ENCODE assay signal across 30 mouse cellular contexts in genomic region chr4:40861131-40861530, GRCm38 (mm10). TPM values are rescaled to one million over a fixed set of nuclear protein-coding genes. Genes with fewer than 3 reads are reported as not detected.
DNase-seq lines count a peak whose midpoint lies in the region; ATAC-seq and TF ChIP-seq lines count a peak whose summit lies in the region.
"Had no signal": no experiment of that assay in that cellular context is flagged by ENCODE, and none has a peak within 500 bp of the region (broad histone marks: within the 10 kb centered on the region; RNA-seq: fewer than 3 reads in every experiment).

No protein-coding gene starts in this region.

- ATAC-seq in intestine, postnatal 0 days = no peak
- no peak for ATAC-seq in intestine, embryonic 16.5 days
- no peak for ATAC-seq in midbrain, embryonic 13.5 days
- ATAC-seq: CD4-positive, CD25-positive, alpha-beta regulatory T cell, adult 4 months; forebrain, embryonic 14.5 days; forebrain, embryonic 16.5 days had no signal

- no peak overlapping the region for H3K4me2 ChIP-seq in intestine, postnatal 0 days (replicated peaks; ENCODE audit: low read depth)
- no peak overlapping the region for H3K4me2 ChIP-seq in intestine, embryonic 16.5 days (ENCODE audit: low read depth, low read length)
- no peak overlapping the region for H3K4me2 ChIP-seq in midbrain, embryonic 13.5 days (replicated peaks)
- H3K4me2 ChIP-seq: embryonic facial prominence, embryonic 13.5 days; embryonic facial prominence, embryonic 15.5 days; forebrain, embryonic 12.5 days had no signal

- H3K4me1 ChIP-seq in intestine, postnatal 0 days (replicated peaks; ENCODE audit: control insufficient read depth, insufficient read depth, low read length) = no peaks in the 10 kb centered on the region
- H3K4me1 ChIP-seq in intestine, embryonic 16.5 days (ENCODE audit: control insufficient read depth, insufficient read depth, low read length) = no peaks in the 10 kb centered on the region
- peaks cover 47% of the 10 kb centered on the region for H3K4me1 ChIP-seq in E14TG2a.4 (replicated peaks; ENCODE audit: low read depth, low read length)
- peaks cover 0 to 3% of the 10 kb centered on the region in 2 experiments; a peak in 1 of 4 replicates for H3K4me1 ChIP-seq in ES-E14 (ENCODE audit: control insufficient read depth in 2 of 2, insufficient read depth in 2 of 2, low read length in 2 of 2, poor library complexity in 1 of 2)
- no peaks in the 10 kb centered on the region for H3K4me1 ChIP-seq in midbrain, embryonic 13.5 days (replicated peaks)
- H3K4me1 ChIP-seq: embryonic facial prominence, embryonic 13.5 days; embryonic facial prominence, embryonic 15.5 days; forebrain, embryonic 10.5 days; forebrain, embryonic 12.5 days had no signal

- no peak overlapping the region for H3K9ac ChIP-seq in intestine, postnatal 0 days (ENCODE audit: low read depth, low read length)
- H3K9ac ChIP-seq in intestine, embryonic 16.5 days (ENCODE audit: low read depth, low read length) = no peak overlapping the region
- H3K9ac ChIP-seq in ES-E14 (ENCODE audit: insufficient read depth, low read depth, low read length, poor library complexity, severe bottlenecking) = 0 out of 2 replicates have a peak overlapping the region, but pooled peaks have one; percentile 10
- H3K9ac ChIP-seq in midbrain, embryonic 13.5 days (replicated peaks) = no peak overlapping the region
- H3K9ac ChIP-seq: embryonic facial prominence, embryonic 13.5 days; embryonic facial prominence, embryonic 15.5 days; forebrain, embryonic 12.5 days had no signal

- no peak overlapping the region for H3K27ac ChIP-seq in intestine, postnatal 0 days (ENCODE audit: low read depth, low read length)
- no peak overlapping the region for H3K27ac ChIP-seq in intestine, embryonic 16.5 days (ENCODE audit: low read length)
- H3K27ac ChIP-seq in ES-E14 (ENCODE audit: insufficient read depth, low read depth, low read length, poor library complexity, severe bottlenecking) = no peak overlapping the region
- no peak overlapping the region for H3K27ac ChIP-seq in midbrain, embryonic 13.5 days
- H3K27ac ChIP-seq: embryonic facial prominence, embryonic 13.5 days; embryonic facial prominence, embryonic 15.5 days; forebrain, embryonic 10.5 days; forebrain, embryonic 12.5 days had no signal

- whole genome bisulfite sequencing in intestine, postnatal 0 days = 57% methylated on average over 3 of the region's 3 CpGs
- WGBS in intestine, embryonic 16.5 days = 68% methylated on average over 3 of the region's 3 CpGs
- 80% methylated on average over 3 of the region's 3 CpGs for WGBS in midbrain, embryonic 13.5 days

- H3K4me3 ChIP-seq in intestine, postnatal 0 days (ENCODE audit: low read depth, low read length) = no peak overlapping the region
- no peak overlapping the region for H3K4me3 ChIP-seq in intestine, embryonic 16.5 days (ENCODE audit: low read length)
- H3K4me3 ChIP-seq in E14TG2a.4 (replicated peaks; ENCODE audit: low read length) (no peak overlapping the region), ES-E14 (ENCODE audit: insufficient read depth in 1 of 2, low read depth in 1 of 2, low read length in 2 of 2, poor library complexity in 1 of 2, severe bottlenecking in 1 of 2) (no peak overlapping the region)
- H3K4me3 ChIP-seq in midbrain, embryonic 13.5 days (replicated peaks) = no peak overlapping the region
- H3K4me3 ChIP-seq: embryonic facial prominence, embryonic 13.5 days; embryonic facial prominence, embryonic 15.5 days; erythroblast, embryonic 14.5 days; forebrain, embryonic 10.5 days; forebrain, embryonic 12.5 days had no signal

- no peaks in the 10 kb centered on the region for H3K9me3 ChIP-seq in intestine, postnatal 0 days (ENCODE audit: control insufficient read depth)
- H3K9me3 ChIP-seq in intestine, embryonic 16.5 days (ENCODE audit: control insufficient read depth, low read length) = no peaks in the 10 kb centered on the region
- H3K9me3 ChIP-seq in E14TG2a.4 (ENCODE audit: low read length) (no peaks in the 10 kb centered on the region), ES-E14 (ENCODE audit: control insufficient read depth, insufficient read depth, low read depth, low read length) (no peaks in the 10 kb centered on the region)
- no peaks in the 10 kb centered on the region for H3K9me3 ChIP-seq in midbrain, embryonic 13.5 days
- H3K9me3 ChIP-seq: embryonic facial prominence, embryonic 13.5 days; embryonic facial prominence, embryonic 15.5 days; forebrain, embryonic 10.5 days; forebrain, embryonic 12.5 days had no signal

- no peak for DNase-seq in ES-E14 (ENCODE audit: low read depth, low spot score)
- DNase-seq in ZHBTc4 (ENCODE audit: low read depth, low spot score) = peak; percentile 96
- no peak for DNase-seq in spleen, adult 18-20 months
- no peak for DNase-seq in cerebellum, adult 8-10 months
- DNase-seq: adrenal gland, adult 2 months; adrenal gland, postnatal 10 days; adrenal gland, postnatal 25 days; B cell, adult 2 months; cerebellum, adult 11 months; cerebellum, adult 18-20 months; cerebellum, adult 9-10 months; cerebellum, postnatal 14 days; cerebellum, postnatal 36 days; embryo, embryonic 11 days had no signal

- in situ Hi-C loops in ES-E14 (cut with MboI; ENCODE audit: low sequenced_read_pairs in 2 of 2, unreplicated experiment in 2 of 2) = no loop called here

- peak; percentile 24; the same call in 1 of the 2 replicates for TF ChIP-seq CTCF in intestine, postnatal 0 days (IDR thresholded peaks at IDR 0.05; ENCODE audit: low read depth)
- TF ChIP-seq CTCF in E14TG2a.4 (conservative IDR thresholded peaks at IDR 0.05; ENCODE audit: low read length) = peak; percentile 57

- no peaks in the 10 kb centered on the region for H3K36me3 ChIP-seq in intestine, postnatal 0 days (ENCODE audit: control insufficient read depth, insufficient read depth)
- no peaks in the 10 kb centered on the region for H3K36me3 ChIP-seq in intestine, embryonic 16.5 days (ENCODE audit: control insufficient read depth, insufficient read depth, low read length)
- H3K36me3 ChIP-seq in E14TG2a.4 (ENCODE audit: insufficient read depth, low read length) (no peaks in the 10 kb centered on the region), ES-E14 (ENCODE audit: control insufficient read depth, insufficient read depth, low read length, poor library complexity, severe bottlenecking) (no peaks in the 10 kb centered on the region)
- no peaks in the 10 kb centered on the region for H3K36me3 ChIP-seq in midbrain, embryonic 13.5 days
- H3K36me3 ChIP-seq: embryonic facial prominence, embryonic 13.5 days; embryonic facial prominence, embryonic 15.5 days; forebrain, embryonic 10.5 days; forebrain, embryonic 12.5 days had no signal

- no peaks in the 10 kb centered on the region for H3K27me3 ChIP-seq in intestine, postnatal 0 days (replicated peaks; ENCODE audit: control insufficient read depth, insufficient read depth, low read length)
- no peaks in the 10 kb centered on the region for H3K27me3 ChIP-seq in intestine, embryonic 16.5 days (replicated peaks; ENCODE audit: control insufficient read depth, insufficient read depth, low read length)
- H3K27me3 ChIP-seq in E14TG2a.4 (ENCODE audit: insufficient read depth, low read length) = no peaks in the 10 kb centered on the region
- no peaks in the 10 kb centered on the region for H3K27me3 ChIP-seq in midbrain, embryonic 13.5 days
- H3K27me3 ChIP-seq: CH12.LX; embryonic facial prominence, embryonic 13.5 days; embryonic facial prominence, embryonic 15.5 days; forebrain, embryonic 12.5 days had no signal

TF ChIP-seq in ES-E14, 5 proteins besides CTCF, POLR2A, EP300 and RAD21:
- TF ChIP-seq MAFK (IDR thresholded peaks at IDR 0.05; ENCODE audit: insufficient read depth, low read depth, low read length) (no peak), ZNF384 (IDR thresholded peaks at IDR 0.05; ENCODE audit: low read depth, low read length) (no peak), CHD2 (IDR thresholded peaks at IDR 0.05; ENCODE audit: low read depth, low read length) (no peak), ZC3H11A (IDR thresholded peaks at IDR 0.05; ENCODE audit: borderline replicate concordance, low read depth, low read length) (peak; percentile 29; the same call in 1 of the 2 replicates)

RNA-seq across cellular contexts. Expression of gene B4galt1, which starts 7.3 kb away (rescaled TPM):
- polyA plus RNA-seq in intestine, postnatal 0 days (2015; fragmentation: Nextera tagmentation; extraction: Ambion mirVana) = 15.3 and 15.5 TPM in 2 replicates
- polyA plus RNA-seq in intestine, embryonic 16.5 days (2015; fragmentation: Nextera tagmentation; extraction: Ambion mirVana) = 26.6 and 27.3 TPM in 2 replicates
- 29.2 and 35.8 TPM in 2 replicates for total RNA-seq in ES-E14 (2012; rRNA removed)
- polyA plus RNA-seq in midbrain, embryonic 13.5 days (2015; fragmentation: Nextera tagmentation; extraction: Ambion mirVana) = 7.2 and 8.3 TPM in 2 replicates

RNA-seq across cellular contexts. Expression of gene Spink4, which starts 58.7 kb away (rescaled TPM):
- 419 and 610 TPM in 2 replicates for polyA plus RNA-seq in intestine, postnatal 0 days (2015; fragmentation: Nextera tagmentation; extraction: Ambion mirVana)
- polyA plus RNA-seq in intestine, embryonic 16.5 days (2015; fragmentation: Nextera tagmentation; extraction: Ambion mirVana) = 539 and 560 TPM in 2 replicates
- total RNA-seq in ES-E14 (2012; rRNA removed) = not detected in 2 replicates
- not detected in 2 replicates for polyA plus RNA-seq in midbrain, embryonic 13.5 days (2015; fragmentation: Nextera tagmentation; extraction: Ambion mirVana)
- total RNA-seq: CH12.LX; common myeloid progenitor, adult 5-6 weeks had no signal
- polyA plus RNA-seq: CD4-positive, CD25-positive, alpha-beta regulatory T cell, adult 4 months; embryonic facial prominence, embryonic 11.5 days; embryonic facial prominence, embryonic 13.5 days; embryonic facial prominence, embryonic 15.5 days; erythroblast, embryonic 14.5 days; forebrain, embryonic 10.5 days; forebrain, embryonic 12.5 days; forebrain, embryonic 14.5 days; forebrain, embryonic 16.5 days; frontal cortex, adult 2 months had no signal

Comparison
In these comparisons a context has a peak if more than half of its experiments do, and no peak if none do; other contexts are left out.
1. RNA of gene Spink4, which starts 58.7 kb away (polyA plus RNA-seq): 419 to 610 TPM in intestine, postnatal 0 days and 539 to 560 TPM in intestine, embryonic 16.5 days; not detected in midbrain, embryonic 13.5 days; every median in the first group is over 100 times any median in the second.